Mouse (Mus musculus): ENCODE measurements around the gene Serpine2. TPM values are rescaled to one million over a fixed set of nuclear protein-coding genes. Genes with fewer than 3 reads are reported as not detected.

Gene Serpine2
- polyA plus RNA-seq, 1 experiment from 2014 or later = 99.0 TPM

GRCm38 (mm10) chr1:79753456-79753855 lies 107.5 kb downstream of the Serpine2 start:
- no peaks in the 10 kb centered on the region for H3K4me1 ChIP-seq
- no peak for ATAC-seq (ENCODE audit: insufficient read depth, low FRiP score, low read depth)
- no peak overlapping the region for H3K27ac ChIP-seq
- H3K27me3 ChIP-seq (replicated peaks) = no peaks in the 10 kb centered on the region
- H3K4me2 ChIP-seq = no peak overlapping the region
- no peaks in the 10 kb centered on the region for H3K36me3 ChIP-seq
- 82% methylated on average over 3 of the region's 3 CpGs for WGBS
- H3K9me3 ChIP-seq = no peaks in the 10 kb centered on the region
- no peak overlapping the region for H3K4me3 ChIP-seq (replicated peaks)
- H3K9ac ChIP-seq = no peak overlapping the region

- H3K9ac ChIP-seq = no peak overlapping the region
- no peaks in the 10 kb centered on the region for H3K27me3 ChIP-seq (replicated peaks)
- no peaks in the 10 kb centered on the region for H3K36me3 ChIP-seq
- no peak overlapping the region for H3K4me2 ChIP-seq
- no peak overlapping the region for H3K27ac ChIP-seq
- no peak overlapping the region for H3K4me3 ChIP-seq (replicated peaks)
- no peak for ATAC-seq (ENCODE audit: insufficient read depth, low FRiP score, low read depth)
- no peaks in the 10 kb centered on the region for H3K9me3 ChIP-seq
- WGBS = 73% methylated on average over 4 of the region's 4 CpGs
- no peaks in the 10 kb centered on the region for H3K4me1 ChIP-seq
Measured at GRCm38 (mm10) chr1:79752714-79753340, 108.2 kb downstream of the Serpine2 start.

- H3K36me3 ChIP-seq = no peaks in the 10 kb centered on the region
- no peak overlapping the region for H3K4me2 ChIP-seq
- no peak overlapping the region for H3K4me3 ChIP-seq (replicated peaks)
- 64% methylated on average over 7 of the region's 7 CpGs for WGBS
- H3K27me3 ChIP-seq (replicated peaks) = no peaks in the 10 kb centered on the region
- H3K27ac ChIP-seq = 0 out of 2 replicates have a peak overlapping the region, but pooled peaks have one; percentile 3
- ATAC-seq (ENCODE audit: insufficient read depth, low FRiP score, low read depth) = no peak
- H3K9me3 ChIP-seq = no peaks in the 10 kb centered on the region
- no peak overlapping the region for H3K9ac ChIP-seq
- no peaks in the 10 kb centered on the region for H3K4me1 ChIP-seq
Measured at GRCm38 (mm10) chr1:79752015-79752695, 108.8 kb downstream of the Serpine2 start.

GRCm38 (mm10) chr1:79751186-79751585 lies 109.8 kb downstream of the Serpine2 start:
- H3K4me2 ChIP-seq = no peak overlapping the region
- no peak overlapping the region for H3K9ac ChIP-seq
- H3K4me1 ChIP-seq = no peaks in the 10 kb centered on the region
- no peak overlapping the region for H3K27ac ChIP-seq
- H3K36me3 ChIP-seq = no peaks in the 10 kb centered on the region
- no peaks in the 10 kb centered on the region for H3K27me3 ChIP-seq (replicated peaks)
- no peaks in the 10 kb centered on the region for H3K9me3 ChIP-seq
- WGBS = 70% methylated on average over 5 of the region's 5 CpGs
- H3K4me3 ChIP-seq (replicated peaks) = no peak overlapping the region
- ATAC-seq (ENCODE audit: insufficient read depth, low FRiP score, low read depth) = no peak; the same call in 1 of the 2 replicates

- WGBS = 61% methylated on average over 4 of the region's 4 CpGs
- no peaks in the 10 kb centered on the region for H3K27me3 ChIP-seq (replicated peaks)
- no peak overlapping the region for H3K9ac ChIP-seq
- no peak overlapping the region for H3K4me2 ChIP-seq
- no peak overlapping the region for H3K27ac ChIP-seq
- no peak; the same call in 1 of the 2 replicates for ATAC-seq (ENCODE audit: insufficient read depth, low FRiP score, low read depth)
- H3K36me3 ChIP-seq = no peaks in the 10 kb centered on the region
- H3K4me3 ChIP-seq (replicated peaks) = no peak overlapping the region
- no peaks in the 10 kb centered on the region for H3K9me3 ChIP-seq
- H3K4me1 ChIP-seq = no peaks in the 10 kb centered on the region
Measured at GRCm38 (mm10) chr1:79746056-79746455, 114.9 kb downstream of the Serpine2 start.

Other genes starting within 250 kb of the Serpine2 start
- 0.53 and 0.57 TPM in 2 replicates for gene Ap1s3, start 189.2 kb downstream of the Serpine2 start, polyA plus RNA-seq (2015; fragmentation: Nextera tagmentation; extraction: Ambion mirVana)
- 50.4 and 51.3 TPM in 2 replicates for gene Mrpl44, start 85.2 kb downstream of the Serpine2 start, polyA plus RNA-seq (2015; fragmentation: Nextera tagmentation; extraction: Ambion mirVana)
- gene Wdfy1, start 85.0 kb downstream of the Serpine2 start, polyA plus RNA-seq (2015; fragmentation: Nextera tagmentation; extraction: Ambion mirVana) = 32.8 and 36.8 TPM in 2 replicates